Mouse (Mus musculus): ENCODE results near the gene Tmem179.

DNA sequence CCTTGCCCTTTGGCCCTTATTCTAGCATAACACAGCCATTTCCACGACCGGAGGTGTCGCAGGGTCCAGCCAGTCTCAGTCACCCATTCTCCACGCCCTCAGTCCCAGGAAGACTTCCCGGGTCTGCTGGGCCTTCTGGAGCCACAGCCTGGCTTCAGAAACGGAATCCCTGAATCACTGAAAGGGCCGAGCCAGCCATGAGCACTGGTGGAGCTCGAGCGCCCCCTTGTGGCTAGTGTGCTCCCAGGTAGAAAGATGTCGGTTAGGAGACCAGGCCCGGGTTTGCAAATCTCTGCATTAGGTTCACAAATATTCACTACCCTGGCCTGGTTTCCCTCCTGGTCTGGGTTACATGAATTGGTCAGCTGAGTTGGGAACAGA lies 26.4 kb upstream of the Tmem179 start:
- TF ChIP-seq CTCF (IDR thresholded peaks at IDR 0.05; ENCODE audit: insufficient read depth, low read depth, low read length): peak; percentile 89
- no peak for TF ChIP-seq POLR2A (IDR thresholded peaks at IDR 0.05; ENCODE audit: insufficient read depth, low read depth, low read length)

Measured in olfactory bulb, adult 2 months (tissue).